Mouse (Mus musculus): ENCODE data around the gene Sh2d3c.
A peak's percentile ranks its signal among the peaks of the same experiment; 100 is the strongest.

Sh2d3c gene

DNA sequence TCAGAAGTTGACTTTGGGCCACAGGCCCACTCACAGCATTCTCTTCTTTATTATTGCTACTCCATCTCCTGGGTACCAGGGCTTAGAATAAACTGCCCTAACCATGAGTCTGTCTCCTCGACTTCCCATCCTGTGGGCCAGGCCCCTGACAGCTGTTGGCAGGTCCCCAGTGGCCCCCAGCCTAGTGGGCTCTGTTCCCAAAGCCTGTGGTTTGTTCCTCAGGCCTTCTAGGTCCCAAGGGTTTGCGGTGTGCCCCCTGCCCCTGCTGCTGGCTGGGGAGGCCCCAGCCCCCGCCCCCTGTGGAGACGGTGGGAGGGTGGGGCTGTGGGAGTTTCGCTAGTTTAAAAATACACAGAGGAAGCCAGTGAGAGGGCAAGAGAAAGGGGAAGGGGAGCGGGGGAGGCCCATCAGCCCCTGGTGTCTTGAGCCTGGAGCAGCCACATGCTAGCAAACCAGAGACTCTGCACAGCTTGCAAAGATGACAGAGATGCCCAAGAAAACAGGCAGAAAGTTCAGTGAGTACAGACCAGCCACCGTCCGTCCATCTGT is at the start of gene Sh2d3c:
Gene Sh2d3c, plus strand, starts transcription at position 375 of the 549 bp plus-strand sequence.
- DNase-seq = no peak

DNA sequence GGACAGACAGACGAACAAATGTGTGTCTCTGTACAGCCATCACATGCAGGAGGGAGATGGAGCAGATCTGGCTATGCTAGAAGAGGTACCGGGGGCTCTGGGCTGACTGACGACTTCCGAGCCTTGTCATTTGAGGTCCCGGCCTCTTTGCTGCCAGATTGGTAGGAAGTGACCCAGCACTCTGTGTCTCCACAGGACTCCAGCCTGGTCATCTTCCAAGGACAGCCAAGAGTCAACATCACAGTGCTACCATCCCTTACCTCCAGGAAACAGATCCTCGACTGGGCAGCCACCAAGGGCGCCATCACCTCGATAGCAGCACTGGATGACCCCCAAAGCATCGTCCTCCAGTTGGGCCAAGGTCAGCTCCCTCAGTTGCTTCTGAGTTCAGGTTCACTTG is 49.7 kb upstream of the Sh2d3c start:
- no peak for DNase-seq

DNA sequence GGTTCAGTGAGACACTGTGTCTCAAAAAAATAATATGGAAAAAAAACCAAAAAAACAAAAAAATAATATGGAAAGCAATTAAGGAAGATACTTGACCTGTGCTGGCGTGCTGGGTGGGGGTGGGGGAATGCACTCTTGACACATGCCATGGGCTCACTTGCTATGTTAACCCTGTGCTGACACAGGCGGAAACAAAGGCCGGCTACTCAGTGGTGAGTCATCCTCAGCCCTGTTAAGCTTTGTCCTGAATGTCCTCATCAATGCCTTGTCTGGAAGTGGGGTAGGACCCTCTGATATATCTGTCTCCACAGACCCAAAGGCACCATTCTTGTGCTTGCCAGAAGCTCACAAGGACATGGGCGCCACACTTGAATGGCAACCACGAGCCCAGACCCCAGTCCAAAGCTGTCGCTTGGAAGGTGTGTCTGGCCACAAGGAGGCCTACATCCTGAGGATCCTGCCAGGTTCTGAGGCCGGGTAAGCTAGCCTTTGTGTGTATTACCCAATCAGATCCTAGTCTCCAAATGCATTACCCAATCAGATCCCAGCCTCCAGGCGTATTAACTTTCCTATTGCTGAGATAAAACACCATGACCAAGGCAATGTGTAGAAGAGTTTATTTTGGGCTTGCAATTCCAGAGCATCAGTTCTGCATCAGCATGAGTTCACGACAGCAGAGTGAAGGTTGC is 48.8 kb upstream of the Sh2d3c start:
- DNase-seq = no peak

DNA sequence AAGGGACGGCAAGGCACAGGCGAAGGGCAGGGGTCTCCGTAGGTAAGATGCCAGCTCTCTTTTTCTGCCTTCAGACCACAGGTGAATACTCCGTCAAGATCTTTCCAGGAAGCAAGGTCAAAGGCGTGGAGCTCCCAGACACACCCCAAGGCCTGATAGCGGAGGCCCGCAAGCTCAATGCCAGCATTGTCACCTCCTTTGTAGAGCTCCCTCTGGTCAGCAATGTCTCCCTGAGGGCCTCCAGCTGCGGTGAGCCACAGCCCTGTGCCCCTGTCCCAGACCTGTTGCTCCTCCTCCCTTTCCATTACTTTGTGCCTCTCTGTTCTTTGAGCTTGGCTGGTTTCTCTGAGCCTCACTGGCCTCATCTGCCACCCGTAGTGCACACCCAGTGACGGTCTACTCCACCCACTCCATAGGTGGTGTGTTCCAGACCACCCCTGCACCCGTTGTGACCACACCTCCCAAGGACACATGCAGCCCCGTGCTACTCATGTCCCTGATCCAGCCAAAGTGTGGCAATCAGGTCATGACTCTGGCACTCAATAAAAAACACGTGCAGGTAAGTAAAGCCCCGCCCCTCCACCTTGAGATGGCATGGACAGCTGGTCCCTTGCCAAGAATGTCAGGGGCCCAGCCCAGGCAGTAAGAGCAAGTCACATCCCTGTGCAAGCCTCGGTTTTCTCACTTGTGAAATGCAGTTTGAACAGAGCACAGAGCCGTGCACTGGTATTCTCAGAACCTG is 47.5 kb upstream of the Sh2d3c start:
- DNase-seq = no peak

DNA sequence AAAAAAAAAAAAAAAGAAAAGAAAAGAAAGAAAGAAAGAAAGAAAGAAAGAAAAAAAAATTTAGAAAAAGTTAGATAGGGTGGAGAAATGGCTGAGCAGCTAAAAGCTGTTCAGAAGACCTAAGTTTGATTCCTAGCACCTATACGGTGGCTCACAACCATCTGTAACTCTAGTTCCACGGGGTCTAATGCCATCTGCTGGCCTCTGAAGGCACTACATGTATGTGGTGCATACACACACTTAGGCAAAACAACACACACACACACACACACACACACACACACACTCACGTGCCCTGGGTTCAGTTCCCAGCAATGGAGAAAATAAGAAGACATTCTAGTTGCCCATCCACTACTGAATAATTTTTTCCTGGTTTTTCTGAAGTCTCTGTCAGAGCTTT is 44.0 kb upstream of the Sh2d3c start:
- no peak for DNase-seq

DNA sequence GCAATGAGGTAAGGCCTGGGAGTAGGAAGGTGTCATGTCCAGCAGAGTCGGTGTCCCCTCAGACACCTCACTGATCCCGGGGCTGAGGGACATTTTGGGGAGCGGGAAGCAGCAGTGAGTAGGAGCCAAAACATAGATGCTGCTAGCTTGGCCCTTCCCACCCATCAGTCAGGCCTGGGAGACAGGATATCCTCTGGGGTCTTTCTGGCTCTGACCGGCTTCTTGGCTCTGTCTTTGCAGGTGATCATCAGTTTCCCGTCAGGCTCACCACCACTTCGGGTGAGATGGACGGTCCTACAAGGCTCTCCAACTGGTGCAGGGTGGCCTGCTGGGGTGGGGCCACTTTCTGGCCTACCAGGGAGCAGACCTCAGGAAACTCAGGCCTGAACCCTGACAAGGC is 43.2 kb upstream of the Sh2d3c start:
- no peak for DNase-seq

DNA sequence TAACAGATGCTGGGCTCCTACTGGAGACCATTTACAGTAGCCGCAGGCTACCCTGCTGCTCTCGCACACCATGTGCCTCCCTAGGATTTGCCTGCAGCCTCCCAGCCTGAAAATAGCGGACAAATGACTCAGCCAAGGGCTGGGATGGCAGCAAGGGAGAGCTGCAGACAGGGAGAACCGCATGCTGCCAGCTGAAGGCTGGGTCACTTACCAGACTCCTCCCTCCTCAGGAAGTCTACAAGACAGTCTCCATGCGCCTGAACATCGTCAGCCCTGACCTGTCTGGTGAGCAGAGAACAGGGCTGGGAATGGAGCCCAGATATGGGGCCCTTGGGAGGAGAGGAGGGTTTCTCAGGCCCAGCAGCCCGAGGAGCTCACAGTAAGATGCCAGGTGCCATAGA is 40.8 kb upstream of the Sh2d3c start:
- no peak for DNase-seq

DNA sequence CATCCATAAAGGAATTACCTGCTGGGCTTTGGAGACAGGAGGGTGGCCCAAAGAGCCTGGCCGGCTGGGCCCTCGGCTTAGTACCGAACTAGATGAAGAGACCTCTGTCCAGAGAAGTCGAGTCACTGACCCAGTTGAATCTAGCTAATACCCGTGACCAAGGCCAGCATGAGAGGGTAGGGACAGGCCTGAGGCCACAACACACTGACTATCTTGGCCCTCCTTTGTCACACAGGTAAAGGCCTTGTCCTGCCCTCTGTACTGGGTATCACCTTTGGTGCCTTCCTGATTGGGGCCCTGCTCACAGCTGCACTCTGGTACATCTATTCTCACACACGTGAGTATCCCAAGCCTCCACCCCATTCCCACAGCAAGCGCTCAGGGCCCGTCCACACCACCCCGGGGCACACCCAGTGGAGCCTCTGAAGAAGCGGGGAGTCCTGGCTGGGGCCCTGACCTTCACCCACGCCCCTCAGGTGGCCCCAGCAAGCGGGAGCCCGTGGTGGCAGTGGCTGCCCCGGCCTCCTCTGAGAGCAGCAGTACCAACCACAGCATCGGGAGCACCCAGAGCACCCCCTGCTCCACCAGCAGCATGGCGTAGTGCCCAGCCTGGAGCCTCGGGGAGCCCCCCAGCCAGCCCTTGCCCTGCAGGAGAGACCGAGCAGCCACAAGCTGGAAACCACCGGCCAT is 39.7 kb upstream of the Sh2d3c start:
- DNase-seq = no peak

DNA sequence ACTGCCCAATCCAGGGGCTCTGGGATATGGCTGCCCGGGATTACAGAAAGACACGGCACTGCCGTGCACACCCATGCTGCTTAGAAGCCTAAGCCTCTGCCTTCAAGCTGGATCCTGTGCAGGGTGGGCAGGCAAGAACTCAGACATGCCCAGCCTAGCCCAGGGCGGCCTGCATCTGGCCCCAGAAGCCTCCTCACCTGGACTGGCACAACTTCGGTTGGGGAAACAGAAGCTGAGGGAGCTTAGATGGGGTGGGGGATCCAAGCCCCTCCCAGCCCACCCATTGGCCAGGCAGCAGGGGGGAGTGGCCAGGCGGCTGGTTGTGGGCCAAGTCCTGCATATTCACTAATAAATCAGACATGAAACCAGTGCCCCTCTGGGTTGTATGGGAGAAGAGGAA is 39.1 kb upstream of the Sh2d3c start:
- no peak for DNase-seq

DNA sequence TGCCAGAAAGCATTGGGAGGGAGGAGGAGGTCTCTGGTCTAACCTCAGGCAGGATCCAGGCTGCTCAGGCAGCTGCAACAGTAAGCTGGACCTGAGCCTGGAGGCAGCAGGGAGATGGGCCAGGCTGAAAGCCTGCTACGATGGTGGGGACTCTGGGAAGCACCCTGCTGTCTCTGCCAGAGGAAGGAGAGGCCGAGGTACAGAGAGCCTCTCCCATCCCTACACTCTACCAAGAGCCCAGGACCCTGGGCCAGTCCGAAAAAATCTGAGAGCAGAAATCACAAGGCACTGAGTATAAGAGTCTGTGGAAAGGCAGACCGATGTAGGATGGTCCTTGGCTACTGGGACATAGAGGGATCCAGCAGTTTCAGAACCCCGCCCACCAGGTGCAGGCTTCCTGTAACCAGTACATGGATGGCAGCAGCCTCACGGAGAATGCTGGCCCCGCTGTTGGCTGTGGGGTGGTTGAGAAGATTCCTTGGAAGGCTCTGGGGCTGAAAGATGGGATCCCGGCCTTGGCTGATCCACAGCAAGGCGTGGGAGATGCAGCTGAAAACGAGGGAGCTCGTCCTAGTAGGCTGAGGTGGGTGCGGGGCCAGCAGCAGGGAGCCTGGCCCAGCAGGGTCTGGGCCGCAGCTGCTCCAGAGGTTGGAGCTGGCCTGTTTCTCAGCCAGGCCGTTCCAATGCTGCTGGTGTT is 38.0 kb upstream of the Sh2d3c start:
- DNase-seq = no peak

DNA sequence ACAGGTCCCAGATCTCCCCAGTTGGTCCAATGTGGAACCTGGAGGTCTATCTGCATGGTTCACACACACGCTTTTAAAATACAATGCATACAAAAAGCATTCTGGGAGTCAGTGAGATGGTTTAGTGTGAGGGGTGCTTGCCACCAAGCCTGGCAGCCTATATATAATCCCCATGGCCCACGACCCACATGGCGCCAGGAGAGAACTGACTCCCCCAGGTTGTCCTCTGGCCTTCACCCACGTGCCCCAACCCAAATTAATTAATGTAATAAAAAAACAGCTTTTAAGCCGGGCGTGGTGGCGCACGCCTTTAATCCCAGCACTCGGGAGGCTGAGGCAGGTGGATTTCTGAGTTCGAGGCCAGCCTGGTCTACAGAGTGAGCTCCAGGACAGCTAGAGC is 37.2 kb upstream of the Sh2d3c start:
- no peak for DNase-seq

DNA sequence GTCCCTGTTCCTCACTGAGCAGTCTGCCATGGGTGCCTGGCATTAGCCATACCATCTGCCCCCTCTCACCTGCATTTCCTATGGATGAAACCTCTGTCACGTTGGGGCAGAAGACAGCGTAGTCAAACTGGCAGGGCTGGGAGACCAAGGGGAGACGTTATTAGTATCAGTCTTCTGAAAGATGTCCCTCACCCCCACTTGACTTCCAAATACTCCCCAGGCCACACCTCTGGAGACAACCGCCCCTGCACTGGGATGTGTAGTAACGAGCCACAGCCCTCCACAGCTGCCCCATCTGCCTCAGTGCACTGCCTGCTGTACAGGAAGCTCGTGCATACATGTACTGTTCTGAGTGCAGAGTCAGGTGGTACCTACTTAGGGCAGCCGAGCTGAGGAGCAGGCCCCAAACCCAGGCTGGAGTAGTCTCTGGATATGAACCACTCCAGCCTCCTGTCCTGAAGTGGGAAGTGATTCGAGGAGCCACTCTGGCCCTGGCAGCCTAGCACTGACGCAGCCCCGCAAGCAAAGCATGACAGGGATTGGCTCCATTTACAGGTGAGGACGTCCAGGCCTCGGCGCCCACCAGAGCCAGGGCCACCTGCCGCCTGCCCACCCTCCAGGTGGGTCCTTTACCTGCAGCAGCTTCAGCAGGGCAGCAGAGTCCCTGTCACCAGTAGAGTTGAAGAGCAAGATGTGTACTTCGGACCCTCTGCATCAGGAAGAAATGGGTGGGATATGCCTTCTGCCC is 36.0 kb upstream of the Sh2d3c start:
- no peak for DNase-seq

DNA sequence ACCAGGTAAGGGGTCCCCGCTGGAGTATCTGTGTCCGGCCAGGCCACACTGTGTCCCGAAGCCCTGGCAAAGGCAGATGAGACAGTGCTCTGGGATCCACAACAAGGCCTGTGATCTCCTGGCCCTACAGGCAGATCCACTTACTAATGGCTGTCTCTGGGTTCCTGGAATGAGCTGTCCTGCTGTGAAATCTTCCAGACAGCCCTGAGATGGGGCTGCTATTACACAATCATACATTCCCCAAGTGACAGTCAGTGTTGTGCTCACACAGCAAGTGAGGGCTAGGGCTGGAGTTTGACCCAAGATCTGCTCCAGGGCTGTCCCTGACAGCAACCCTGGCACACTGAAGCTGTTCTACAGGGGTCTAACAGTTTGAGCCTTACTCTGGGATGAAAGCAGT is 35.0 kb upstream of the Sh2d3c start:
- no peak for DNase-seq

DNA sequence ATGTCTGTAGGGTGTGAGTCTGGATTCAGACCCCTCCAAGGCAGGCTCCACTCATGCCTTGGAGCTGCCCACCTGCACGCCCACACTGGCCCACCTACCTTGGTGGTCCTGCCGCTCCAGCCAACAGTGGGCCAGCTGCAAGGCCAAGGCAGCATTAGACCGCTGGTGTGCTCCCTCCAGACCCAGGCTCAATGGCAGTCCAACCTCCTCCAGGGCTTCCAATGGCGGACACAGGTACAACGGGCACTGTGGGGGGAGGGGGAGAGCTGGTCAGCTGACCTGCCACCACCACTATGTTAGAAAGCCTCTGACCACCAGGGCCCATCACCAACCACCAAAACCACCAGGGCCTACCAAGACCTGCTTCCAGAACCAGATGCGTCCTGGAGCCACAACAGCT is 34.2 kb upstream of the Sh2d3c start:
- DNase-seq = no peak

DNA sequence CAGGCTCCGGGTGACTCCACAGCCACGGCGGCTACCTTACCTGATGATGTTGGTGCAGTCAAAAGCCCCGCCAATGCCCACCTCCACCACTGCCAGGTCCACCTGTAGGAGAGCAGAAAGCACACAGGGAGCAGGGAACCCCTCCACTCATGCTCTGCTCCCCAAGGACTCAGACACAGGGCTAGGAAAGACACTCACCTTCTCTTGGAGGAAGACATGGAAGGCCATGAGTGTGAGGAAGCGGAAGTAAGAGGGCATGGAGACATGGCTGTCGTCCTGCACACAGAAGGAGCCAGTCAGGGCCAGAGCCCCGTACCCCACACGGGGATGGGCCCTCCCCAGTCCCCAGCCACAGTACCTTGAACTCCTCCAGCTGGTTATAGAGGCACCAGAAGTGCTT is 33.3 kb upstream of the Sh2d3c start:
- no peak for DNase-seq

DNA sequence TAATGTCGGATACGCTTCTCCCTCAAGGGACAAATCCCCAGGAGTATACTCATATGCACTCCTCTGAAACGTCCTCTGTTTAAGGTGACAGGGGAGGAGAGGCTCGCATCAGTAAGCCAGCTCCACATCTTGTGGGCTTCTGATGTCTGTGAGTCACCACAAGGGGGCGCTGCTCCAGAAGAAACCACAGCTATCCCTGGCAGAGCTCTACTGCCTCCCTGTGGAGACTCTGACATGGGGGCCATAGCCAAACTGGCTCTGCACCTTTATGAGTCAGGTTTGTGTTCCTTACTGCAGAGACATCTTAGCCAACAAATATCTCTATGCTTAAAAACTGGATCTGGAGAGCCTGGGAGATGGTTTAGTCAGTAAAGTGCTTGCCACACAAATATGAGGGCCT is 31.4 kb upstream of the Sh2d3c start:
- peak; percentile 91 for DNase-seq

DNA sequence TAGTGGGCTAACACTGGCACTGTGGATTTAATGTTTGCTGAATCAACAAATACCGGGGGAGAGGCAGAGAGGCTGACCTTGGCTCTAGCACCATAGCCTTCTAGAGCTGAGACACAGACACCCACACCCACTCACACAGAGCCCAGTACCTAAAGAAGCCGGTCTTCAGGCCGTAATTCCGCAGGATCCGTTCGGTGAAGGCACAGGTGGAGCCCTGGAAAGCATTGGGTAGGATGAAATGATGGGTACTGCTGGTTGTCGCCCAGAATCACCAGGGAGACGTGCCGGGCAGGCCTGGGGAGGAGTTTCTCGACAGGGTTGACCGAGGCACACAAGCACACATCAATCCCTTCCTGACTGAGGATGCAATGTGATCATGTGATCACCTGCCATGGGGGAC is 29.8 kb upstream of the Sh2d3c start:
- DNase-seq = no peak

DNA sequence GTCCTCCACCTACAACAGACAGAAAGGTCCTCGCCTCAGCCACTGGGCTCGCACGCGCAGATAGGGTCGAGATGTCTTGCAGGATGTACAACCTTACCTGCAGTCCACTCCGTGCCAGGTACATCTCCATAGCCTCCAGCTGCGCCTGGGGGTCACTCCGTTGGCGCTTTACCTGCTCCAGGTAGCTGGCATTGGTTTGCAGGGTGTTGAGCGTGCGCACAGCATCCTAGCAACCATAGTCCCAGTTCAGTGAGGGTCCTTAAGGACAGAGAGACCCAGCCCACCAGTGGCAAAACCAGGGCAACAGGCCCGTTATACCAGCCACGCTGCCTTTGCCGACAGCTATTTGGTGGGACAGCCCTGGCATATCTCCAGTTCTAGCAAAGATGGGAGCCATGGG is 28.4 kb upstream of the Sh2d3c start:
- no peak for DNase-seq

DNA sequence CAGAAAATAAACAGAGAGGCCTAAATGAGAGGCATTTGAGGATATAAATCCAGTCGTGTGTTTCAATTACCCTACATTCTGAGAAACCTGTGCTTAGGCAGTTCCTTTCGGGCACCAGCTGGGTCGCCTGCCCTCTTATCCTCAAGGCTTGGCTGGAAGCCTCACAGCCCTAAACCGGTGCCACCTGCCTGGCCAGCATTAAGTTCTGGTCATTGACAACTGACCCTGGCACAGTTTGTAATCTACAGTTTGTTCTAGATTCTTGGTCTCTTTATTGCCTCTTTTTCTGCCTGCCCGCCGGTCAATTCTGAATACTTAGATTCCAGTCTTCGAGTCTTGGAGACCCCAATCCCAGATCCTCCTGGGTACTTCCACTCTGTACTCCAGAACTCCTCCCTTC is 27.6 kb upstream of the Sh2d3c start:
- peak; percentile 64 for DNase-seq

DNA sequence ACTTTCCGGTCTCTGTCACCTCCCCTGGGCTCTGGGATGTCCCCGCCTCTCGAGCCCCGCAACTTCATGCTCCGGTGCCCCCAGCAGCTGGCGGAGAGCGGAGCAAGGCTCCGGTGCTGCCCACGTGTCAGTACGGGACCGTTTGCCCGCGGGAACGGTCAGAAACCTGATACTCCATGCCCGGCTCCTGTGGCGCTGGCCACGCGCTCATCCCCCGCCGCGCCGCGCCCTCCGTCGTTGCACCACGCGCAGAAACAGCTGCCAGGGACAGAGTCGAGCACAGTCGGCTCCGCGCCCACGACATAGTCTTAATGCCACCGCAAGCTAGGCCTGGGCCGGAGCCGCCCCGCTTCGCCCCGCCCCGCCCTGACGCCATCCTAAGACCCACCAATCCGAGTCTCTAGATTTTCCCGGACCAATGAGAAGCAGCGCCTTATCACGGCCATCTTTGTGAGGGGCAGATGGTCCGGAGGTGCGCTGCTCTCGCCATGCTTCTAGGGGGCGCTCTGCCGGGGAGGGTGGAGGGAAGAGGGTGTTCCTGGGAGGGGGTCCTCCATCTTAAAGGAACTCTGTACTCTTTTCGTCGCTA is 26.9 kb upstream of the Sh2d3c start:
- DNase-seq = peak; percentile 91

DNA sequence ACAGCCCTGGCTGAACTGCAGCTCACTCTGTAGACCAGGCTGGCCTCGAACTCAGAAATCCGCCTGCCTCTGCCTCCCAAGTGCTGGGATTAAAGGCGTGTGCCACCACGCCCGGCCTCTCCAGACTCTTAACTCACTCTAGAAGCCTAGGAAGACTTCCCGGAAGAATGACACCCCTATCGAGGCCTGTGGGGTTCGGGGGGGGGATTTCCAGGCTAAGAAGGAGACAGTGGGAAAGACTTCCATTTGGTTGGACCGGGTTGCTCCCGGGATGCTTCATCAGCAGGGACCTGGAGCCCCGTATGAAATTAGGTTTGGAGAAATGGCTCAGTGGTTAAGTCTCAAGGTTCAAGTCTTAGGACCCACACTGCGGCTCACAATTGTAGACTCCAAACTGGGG is 26.2 kb upstream of the Sh2d3c start:
- no peak for DNase-seq

DNA sequence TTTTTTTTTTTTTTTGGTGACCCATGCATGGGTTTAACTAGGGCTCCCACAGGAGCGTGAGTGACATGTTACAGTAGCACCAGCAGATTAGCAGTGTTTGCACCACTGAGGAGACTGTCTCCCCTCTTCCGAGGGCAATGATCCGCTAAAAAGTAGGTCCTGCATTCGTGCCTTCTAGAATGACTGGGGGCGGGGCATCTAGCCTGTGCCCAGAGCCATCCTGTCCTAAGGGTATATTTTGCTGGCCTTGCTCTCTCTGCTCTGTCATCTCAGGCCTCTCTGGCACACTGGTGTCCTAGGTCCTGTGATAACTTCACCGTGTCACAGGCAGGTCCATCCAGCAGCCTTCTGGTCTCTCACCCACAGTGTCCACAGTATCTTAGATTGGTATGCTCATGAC is 21.2 kb upstream of the Sh2d3c start:
- DNase-seq = no peak
